Mouse (Mus musculus) frontal cortex, postnatal 25 days (tissue): ENCODE results near the gene Olfr212.
"Not testable (repeated sequence)": the region's sequence is repeated elsewhere in the genome, so short reads cannot be mapped to it uniquely, and the experiment has no call there.

Experiments used
- DNase-seq, 2 experiments: peaks; one replicate each; pipeline ENCODE4 v3.0.0; 2022; ENCODE audit warnings: low spot score in 2 of 2

Olfr212 gene

GRCm38 (mm10) chr6:116506302-116507003 is at the start of gene Olfr212:
Olfr212 (plus strand) TSS chr6:116506516.
- not testable (repeated sequence) for DNase-seq

GRCm38 (mm10) chr6:116458728-116459127 is 47.6 kb upstream of the Olfr212 start:
- no peak for DNase-seq

- no peak for DNase-seq
Measured at GRCm38 (mm10) chr6:116459232-116459631, 47.1 kb upstream of the Olfr212 start.

- DNase-seq: no peak
Measured at GRCm38 (mm10) chr6:116460544-116461283, 45.6 kb upstream of the Olfr212 start, which contains the start of gene Alox5. Alox5 (minus strand) TSS chr6:116461178.

DNA sequence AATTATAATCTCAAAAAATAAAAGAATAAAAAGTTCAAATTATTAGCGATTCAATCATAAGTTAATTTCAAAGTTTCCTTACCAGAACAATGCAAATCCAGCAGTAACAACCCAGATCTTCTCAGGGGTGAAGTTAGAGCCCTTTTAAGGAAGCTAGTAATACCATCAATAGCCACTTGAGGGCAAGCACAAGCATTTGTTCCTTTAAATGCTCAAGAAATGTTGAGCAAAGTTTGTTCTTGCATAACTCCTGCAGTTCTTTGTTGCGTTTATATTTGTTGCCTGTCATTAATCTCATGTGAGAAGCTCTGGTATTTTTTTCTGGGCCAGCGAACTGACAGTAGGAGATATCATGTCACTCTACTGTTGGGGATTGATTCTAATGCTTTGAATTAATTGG is 38.2 kb upstream of the Olfr212 start:
- DNase-seq: no peak

GRCm38 (mm10) chr6:116485081-116485480 is 21.2 kb upstream of the Olfr212 start:
- no peak for DNase-seq

- DNase-seq: no peak
Measured at GRCm38 (mm10) chr6:116486833-116487232, 19.5 kb upstream of the Olfr212 start.

GRCm38 (mm10) chr6:116488791-116489190 is 17.5 kb upstream of the Olfr212 start, which contains the start of gene Olfr211:
Olfr211 (plus strand) TSS chr6:116489091.
- DNase-seq: no peak

DNA sequence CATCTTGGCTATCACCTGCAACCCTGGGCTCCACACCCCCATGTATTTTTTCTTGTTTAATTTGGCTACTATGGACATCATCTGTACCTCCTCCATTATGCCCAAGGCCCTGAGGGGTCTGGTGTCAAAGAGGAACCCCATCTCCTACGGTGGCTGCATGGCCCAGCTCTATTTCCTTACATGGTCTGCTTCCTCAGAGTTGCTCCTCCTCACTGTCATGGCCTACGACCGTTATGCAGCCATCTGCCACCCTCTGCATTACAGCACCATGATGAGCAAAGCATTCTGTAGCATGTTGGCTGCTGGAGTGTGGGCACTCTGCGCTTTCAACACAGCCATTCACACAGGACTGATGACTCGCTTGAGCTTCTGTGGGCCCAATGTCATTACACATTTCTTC is 12.6 kb upstream of the Olfr212 start:
- DNase-seq: no peak

- no peak for DNase-seq
Measured at GRCm38 (mm10) chr6:116495960-116496359, 10.4 kb upstream of the Olfr212 start.

GRCm38 (mm10) chr6:116514832-116515231 is 8.5 kb downstream of the Olfr212 start:
- no peak for DNase-seq

DNA sequence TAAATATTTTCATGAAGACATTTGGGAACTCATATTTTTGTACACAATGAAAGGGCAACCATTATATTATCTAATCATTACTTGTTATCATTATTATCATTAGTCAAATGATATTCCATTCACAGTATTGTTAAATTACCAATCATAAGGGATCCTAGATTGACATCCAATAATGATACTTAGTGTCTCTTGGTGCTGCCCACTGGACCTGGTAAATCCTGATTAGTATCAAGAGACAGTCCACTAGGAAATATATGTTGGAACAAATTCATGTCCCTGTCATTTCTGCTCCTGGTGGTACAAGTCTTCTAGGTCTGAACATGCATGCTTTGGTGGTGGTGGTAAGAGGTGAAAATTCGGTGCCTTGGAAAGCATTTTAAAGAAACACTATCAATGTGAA is 31.8 kb downstream of the Olfr212 start, which contains the start of gene Olfr213:
Gene Olfr213 (plus strand): TSS at position 301 of the 400 bp plus-strand sequence.
- DNase-seq: no peak

GRCm38 (mm10) chr6:116542500-116542899 is 36.2 kb downstream of the Olfr212 start:
- no peak for DNase-seq

GRCm38 (mm10) chr6:116550841-116551240 is 44.5 kb downstream of the Olfr212 start, which contains the start of gene Gm5580:
Gm5580 (plus strand) TSS chr6:116551141.
- DNase-seq: not testable (repeated sequence)

DNA sequence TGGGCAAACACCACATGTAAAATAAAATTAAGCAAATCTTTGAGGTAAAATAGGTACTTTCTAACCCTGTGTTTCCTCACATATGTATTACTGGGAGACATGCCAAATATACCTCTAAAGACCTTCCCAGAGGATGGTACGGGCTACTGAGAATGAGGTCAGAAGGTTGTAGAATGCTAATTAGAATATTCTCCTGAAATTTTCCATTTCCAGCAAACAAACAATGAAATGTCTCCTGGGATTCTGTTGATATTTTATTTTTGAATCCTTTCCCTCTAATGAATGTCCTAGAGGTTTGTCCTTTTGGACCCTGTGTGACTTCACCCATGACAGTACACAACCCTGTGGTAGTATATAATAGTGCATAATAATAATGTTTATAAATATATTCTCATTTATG is 47.6 kb downstream of the Olfr212 start, which contains the start of gene Olfr214:
Gene Olfr214 (plus strand): TSS at position 301 of the 400 bp plus-strand sequence.
- no peak for DNase-seq

DNA sequence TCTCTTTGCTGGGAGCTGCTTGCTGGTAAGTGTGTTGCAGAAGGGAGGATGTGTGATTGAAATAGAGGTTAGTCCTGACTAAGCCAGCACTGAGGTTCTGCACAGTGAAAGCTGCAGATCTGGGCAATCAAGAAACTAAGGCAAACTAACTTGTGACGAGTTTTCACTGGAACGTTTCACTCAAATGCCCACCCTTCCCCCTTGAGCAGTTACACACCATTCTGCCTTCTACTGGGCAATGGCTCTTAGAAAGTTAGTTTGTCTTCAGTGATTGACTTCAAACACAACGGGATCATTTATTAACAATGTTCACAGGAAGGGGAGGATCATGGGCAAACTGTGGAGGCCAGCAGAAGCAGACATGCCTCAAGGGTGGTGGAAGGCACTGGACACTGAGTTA is 48.6 kb downstream of the Olfr212 start:
- DNase-seq: no peak
